Mouse (Mus musculus): ENCODE measurements around the gene Prkar1b. TPM values are rescaled to one million over a fixed set of nuclear protein-coding genes. Genes with fewer than 3 reads are reported as not detected.

Gene Prkar1b
- polyA plus RNA-seq, 1 experiment, result 0.01 TPM

DNA sequence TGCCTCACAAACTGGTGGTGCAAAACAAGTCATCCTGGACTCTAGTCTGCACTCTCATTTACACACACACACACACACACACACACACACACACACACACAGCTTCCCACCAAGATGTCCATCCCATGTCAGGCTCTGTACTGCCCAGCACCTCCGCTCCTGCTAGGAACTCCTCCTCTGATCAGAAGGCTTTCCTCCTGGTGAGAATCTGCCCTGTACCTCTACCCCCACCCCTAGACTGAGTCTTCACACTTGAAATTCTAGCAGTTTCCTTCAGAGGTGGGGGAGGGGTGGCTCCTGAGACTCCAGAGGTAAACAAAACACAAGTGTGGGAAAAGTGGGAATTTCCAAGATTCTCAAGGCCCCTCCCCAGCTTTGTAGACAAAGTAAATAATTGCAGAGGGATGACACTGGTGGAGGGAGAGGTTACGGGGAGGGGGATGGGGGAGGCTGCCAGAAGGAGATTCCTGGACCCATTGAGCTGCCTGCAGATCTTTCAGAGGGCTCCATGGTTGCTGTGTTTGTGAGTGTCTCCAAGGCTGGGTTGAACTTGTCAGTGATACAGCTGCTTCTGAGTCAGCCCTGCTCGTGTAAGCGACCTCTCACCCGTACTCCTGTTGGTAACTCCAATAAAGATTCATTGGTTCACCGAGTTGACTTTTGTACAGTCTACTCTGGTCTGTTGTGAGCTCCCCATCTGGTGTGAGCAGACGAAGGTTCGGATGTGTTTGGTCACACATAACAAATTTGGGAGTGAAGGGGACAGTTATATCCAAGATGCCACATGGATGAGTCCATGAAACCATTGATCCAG lies 54.3 kb downstream of the Prkar1b start:
- TF ChIP-seq GATA1 (IDR thresholded peaks at IDR 0.05; ENCODE audit: low read length) (no peak), TAL1 (IDR thresholded peaks at IDR 0.05; ENCODE audit: low read length) (no peak)
- H3K4me3 ChIP-seq (replicated peaks), result no peak overlapping the region
- H3K27me3 ChIP-seq (ENCODE audit: control insufficient read depth), result no peaks in the 10 kb centered on the region
- H3K36me3 ChIP-seq (ENCODE audit: control insufficient read depth), result no peaks in the 10 kb centered on the region
- H3K4me1 ChIP-seq (ENCODE audit: control insufficient read depth), result no peaks in the 10 kb centered on the region
- H3K9me3 ChIP-seq (ENCODE audit: control insufficient read depth, low read length), result no peaks in the 10 kb centered on the region

DNA sequence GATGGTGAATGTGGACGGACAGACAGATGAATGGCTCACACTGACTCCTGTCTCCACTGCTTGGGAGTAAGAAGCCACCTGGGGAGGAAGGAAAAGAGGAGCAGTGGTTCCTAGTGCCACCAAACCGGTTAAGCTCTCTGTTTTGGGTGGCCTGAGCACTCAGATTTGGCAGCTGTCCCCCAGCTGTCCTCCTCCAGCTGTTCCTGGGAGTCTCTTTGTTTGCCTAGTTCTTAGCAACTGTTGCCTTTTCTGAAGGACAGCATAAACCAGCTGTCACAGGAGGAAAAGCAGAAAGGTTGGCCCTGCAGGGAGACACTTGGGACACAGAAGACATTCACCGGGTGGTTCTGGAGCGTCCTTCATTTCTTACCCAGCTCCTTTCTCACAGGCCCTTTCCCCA lies 56.3 kb downstream of the Prkar1b start:
- no peaks in the 10 kb centered on the region for H3K9me3 ChIP-seq (ENCODE audit: control insufficient read depth, low read length)
- H3K4me1 ChIP-seq (ENCODE audit: control insufficient read depth), result no peaks in the 10 kb centered on the region
- no peak overlapping the region for H3K4me3 ChIP-seq (replicated peaks)
- TF ChIP-seq TAL1 (IDR thresholded peaks at IDR 0.05; ENCODE audit: low read length), result no peak
- TF ChIP-seq GATA1 (IDR thresholded peaks at IDR 0.05; ENCODE audit: low read length), result no peak
- H3K27me3 ChIP-seq (ENCODE audit: control insufficient read depth), result no peaks in the 10 kb centered on the region
- H3K36me3 ChIP-seq (ENCODE audit: control insufficient read depth), result no peaks in the 10 kb centered on the region

DNA sequence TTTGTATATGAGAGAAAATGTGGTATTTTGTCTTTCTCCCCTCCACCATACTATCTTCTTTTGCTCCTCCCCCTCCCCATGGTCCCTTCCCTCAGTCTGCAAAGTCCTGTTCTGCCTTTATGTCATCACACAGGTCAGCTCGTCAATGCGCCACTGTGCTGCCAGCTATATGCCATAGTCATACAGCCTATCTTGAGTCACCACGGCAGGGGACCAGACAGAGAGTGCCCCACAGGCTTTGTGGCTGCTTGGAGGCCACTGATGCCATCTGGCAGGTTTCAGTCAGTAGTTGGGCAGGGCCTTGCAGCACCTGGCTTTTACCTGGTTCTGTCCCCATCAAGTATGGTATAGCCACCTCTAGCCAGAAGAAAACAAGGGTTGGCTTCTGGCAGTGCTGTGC lies 58.1 kb downstream of the Prkar1b start:
- Histone ChIP-seq H3K27me3 (ENCODE audit: control insufficient read depth) (no peaks in the 10 kb centered on the region), H3K36me3 (ENCODE audit: control insufficient read depth) (no peaks in the 10 kb centered on the region), H3K9me3 (ENCODE audit: control insufficient read depth, low read length) (peaks cover 2% of the 10 kb centered on the region; the same call in 1 of the 2 replicates), H3K4me3 (replicated peaks) (no peak overlapping the region), H3K4me1 (ENCODE audit: control insufficient read depth) (no peaks in the 10 kb centered on the region)
- TF ChIP-seq TAL1 (IDR thresholded peaks at IDR 0.05; ENCODE audit: low read length) (no peak), GATA1 (IDR thresholded peaks at IDR 0.05; ENCODE audit: low read length) (no peak)

DNA sequence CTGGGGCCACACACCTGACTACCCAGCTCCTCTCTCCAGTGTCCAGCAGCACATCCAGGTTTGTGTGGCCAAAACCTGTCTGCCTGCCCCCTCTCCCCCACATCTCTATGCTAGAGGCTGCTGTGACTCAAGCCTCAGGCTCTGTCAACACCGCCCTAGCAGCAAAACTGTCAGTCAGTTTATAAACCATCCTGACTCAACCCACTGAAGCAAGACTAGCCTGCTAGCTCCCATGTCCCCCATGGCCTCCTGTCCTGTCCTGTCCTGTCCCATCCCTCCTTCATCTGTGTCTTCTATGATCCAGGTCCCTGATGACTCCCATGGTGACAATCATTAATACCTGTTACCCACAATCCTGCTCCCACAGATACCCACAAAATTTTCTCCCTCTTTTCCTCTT lies 59.6 kb downstream of the Prkar1b start:
- Histone ChIP-seq H3K36me3 (ENCODE audit: control insufficient read depth) (no peaks in the 10 kb centered on the region), H3K9me3 (ENCODE audit: control insufficient read depth, low read length) (peaks cover 2% of the 10 kb centered on the region; the same call in 1 of the 2 replicates), H3K27me3 (ENCODE audit: control insufficient read depth) (no peaks in the 10 kb centered on the region), H3K4me3 (replicated peaks) (no peak overlapping the region), H3K4me1 (ENCODE audit: control insufficient read depth) (no peaks in the 10 kb centered on the region)
- TF ChIP-seq GATA1 (IDR thresholded peaks at IDR 0.05; ENCODE audit: low read length) (no peak), TAL1 (IDR thresholded peaks at IDR 0.05; ENCODE audit: low read length) (no peak)

DNA sequence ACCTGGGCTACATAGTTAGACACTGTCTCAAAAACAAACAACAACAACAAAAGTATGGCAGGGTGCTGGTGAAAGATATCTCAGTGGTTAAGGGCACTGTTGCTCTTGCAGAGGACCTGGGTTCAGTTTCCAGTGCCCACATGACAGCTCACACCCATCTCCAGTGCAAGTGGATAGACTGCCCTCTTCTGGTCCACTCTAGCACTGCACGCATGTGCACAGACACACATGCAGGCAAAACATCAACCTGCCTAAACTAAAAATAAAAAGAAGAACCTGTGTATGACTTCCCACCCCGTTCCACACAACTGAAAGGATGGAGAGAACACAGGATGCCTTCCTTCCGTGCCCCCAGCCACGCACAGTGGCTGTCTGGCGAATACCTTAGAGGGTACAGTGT lies 61.6 kb downstream of the Prkar1b start:
- TF ChIP-seq TAL1 (IDR thresholded peaks at IDR 0.05; ENCODE audit: low read length) (no peak), GATA1 (IDR thresholded peaks at IDR 0.05; ENCODE audit: low read length) (no peak)
- H3K4me3 ChIP-seq (replicated peaks), result no peak overlapping the region
- H3K36me3 ChIP-seq (ENCODE audit: control insufficient read depth), result no peaks in the 10 kb centered on the region
- no peaks in the 10 kb centered on the region for H3K27me3 ChIP-seq (ENCODE audit: control insufficient read depth)
- H3K9me3 ChIP-seq (ENCODE audit: control insufficient read depth, low read length), result peaks cover 2% of the 10 kb centered on the region; the same call in 1 of the 2 replicates
- H3K4me1 ChIP-seq (ENCODE audit: control insufficient read depth), result no peaks in the 10 kb centered on the region

DNA sequence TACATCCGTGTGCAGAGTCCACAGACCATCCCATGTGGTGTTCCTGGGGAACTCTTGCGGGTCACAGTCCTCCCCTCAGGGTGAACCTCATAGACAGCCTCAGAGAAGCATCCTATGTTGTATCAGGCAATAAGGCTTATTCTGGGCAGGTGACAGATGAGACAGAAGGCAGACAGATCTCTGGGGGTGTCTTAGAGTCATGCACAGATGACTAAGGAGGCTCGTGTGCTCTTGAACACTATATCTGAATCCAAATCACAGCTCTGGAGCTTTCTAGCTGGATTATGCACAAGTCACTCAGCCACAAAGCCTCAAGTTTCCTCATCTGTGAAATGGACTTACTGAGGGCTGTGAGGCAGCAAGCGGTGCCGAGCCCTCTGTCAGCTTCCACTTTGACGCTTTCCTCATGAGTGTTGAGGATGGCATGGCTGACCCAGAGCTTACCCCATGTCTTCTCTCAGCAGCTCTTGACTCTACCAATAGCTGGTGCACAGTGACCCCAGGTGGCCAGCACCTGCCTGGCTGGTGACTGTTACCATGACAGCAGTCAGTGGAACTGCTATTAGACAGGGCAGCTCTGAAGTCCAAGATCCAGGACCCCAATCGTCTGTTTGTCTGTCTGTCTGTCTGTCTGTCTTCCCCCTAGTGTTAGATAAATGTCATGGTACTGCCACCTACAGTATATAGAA lies 64.8 kb downstream of the Prkar1b start:
- H3K27me3 ChIP-seq (ENCODE audit: control insufficient read depth), result no peaks in the 10 kb centered on the region
- H3K4me1 ChIP-seq (ENCODE audit: control insufficient read depth), result no peaks in the 10 kb centered on the region
- peaks cover 2% of the 10 kb centered on the region; the same call in 1 of the 2 replicates for H3K9me3 ChIP-seq (ENCODE audit: control insufficient read depth, low read length)
- no peaks in the 10 kb centered on the region for H3K36me3 ChIP-seq (ENCODE audit: control insufficient read depth)
- TF ChIP-seq TAL1 (IDR thresholded peaks at IDR 0.05; ENCODE audit: low read length) (no peak), GATA1 (IDR thresholded peaks at IDR 0.05; ENCODE audit: low read length) (no peak)
- H3K4me3 ChIP-seq (replicated peaks), result no peak overlapping the region

DNA sequence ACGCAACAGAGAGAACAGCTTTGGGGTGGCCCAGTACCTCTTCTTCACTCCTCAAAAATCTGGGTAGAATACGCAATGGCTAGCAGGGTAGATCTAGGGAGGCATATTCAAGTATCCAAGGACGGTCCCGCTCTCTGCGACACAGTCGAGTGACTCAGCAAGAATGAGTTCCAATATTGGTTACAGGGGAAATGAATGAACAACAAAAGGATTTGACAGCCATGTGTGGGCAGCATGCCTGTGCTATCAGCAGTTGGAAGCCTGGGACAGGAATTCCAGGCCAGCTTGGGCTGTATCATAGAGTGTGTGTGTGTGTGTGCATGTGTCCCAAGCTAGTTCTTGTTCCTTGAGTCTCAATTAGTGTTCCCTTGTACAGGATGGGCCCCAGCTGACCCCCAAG lies 65.5 kb downstream of the Prkar1b start:
- Histone ChIP-seq H3K36me3 (ENCODE audit: control insufficient read depth) (no peaks in the 10 kb centered on the region), H3K4me1 (ENCODE audit: control insufficient read depth) (no peaks in the 10 kb centered on the region), H3K4me3 (replicated peaks) (no peak overlapping the region), H3K27me3 (ENCODE audit: control insufficient read depth) (no peaks in the 10 kb centered on the region), H3K9me3 (ENCODE audit: control insufficient read depth, low read length) (peaks cover 2% of the 10 kb centered on the region; the same call in 1 of the 2 replicates)
- TF ChIP-seq TAL1 (IDR thresholded peaks at IDR 0.05; ENCODE audit: low read length) (no peak), GATA1 (IDR thresholded peaks at IDR 0.05; ENCODE audit: low read length) (no peak)

DNA sequence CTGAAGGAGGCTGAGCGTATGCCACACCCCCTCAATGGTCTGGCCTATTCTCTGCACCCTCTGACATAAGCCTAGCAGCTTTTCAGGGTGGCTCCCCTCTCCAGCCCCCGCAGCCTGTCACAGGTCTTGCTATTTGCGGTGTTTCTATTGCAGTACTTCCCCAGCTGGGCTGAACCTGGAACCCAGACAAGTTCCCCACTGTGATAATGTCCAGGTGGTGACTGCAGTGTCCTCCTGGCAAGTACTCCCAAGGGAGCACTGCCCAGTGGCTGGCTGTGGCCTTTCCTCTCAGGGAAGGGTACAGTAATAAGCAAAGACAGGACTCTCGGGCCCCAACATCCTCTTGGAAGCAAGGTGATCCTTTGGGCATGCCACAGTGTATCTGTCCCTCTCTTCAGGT lies 66.0 kb downstream of the Prkar1b start:
- peaks cover 2% of the 10 kb centered on the region; the same call in 1 of the 2 replicates for H3K9me3 ChIP-seq (ENCODE audit: control insufficient read depth, low read length)
- no peak overlapping the region for H3K4me3 ChIP-seq (replicated peaks)
- H3K4me1 ChIP-seq (ENCODE audit: control insufficient read depth), result no peaks in the 10 kb centered on the region
- TF ChIP-seq GATA1 (IDR thresholded peaks at IDR 0.05; ENCODE audit: low read length), result no peak
- TF ChIP-seq TAL1 (IDR thresholded peaks at IDR 0.05; ENCODE audit: low read length), result no peak
- no peaks in the 10 kb centered on the region for H3K36me3 ChIP-seq (ENCODE audit: control insufficient read depth)
- H3K27me3 ChIP-seq (ENCODE audit: control insufficient read depth), result no peaks in the 10 kb centered on the region

DNA sequence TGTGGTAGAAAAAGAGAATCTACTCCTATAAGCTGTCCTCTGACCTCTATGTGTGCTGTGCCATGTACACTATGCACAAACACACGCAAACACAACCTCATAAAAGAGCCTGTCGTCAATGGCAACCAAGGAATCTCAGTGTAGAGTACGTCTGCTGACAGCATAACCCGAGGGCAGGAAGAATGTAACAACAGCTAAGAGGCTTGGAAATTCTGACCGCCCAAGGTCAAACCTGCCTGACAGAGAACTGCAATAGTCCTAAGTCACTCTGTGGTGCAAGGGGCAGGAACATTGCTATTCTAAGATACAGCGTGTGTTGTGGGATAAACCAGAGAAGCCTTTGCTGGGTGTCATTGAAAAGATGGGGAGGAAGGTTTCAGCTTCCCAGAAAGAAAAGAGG lies 68.4 kb downstream of the Prkar1b start:
- Histone ChIP-seq H3K4me3 (replicated peaks) (no peak overlapping the region), H3K9me3 (ENCODE audit: control insufficient read depth, low read length) (no peaks in the 10 kb centered on the region), H3K36me3 (ENCODE audit: control insufficient read depth) (no peaks in the 10 kb centered on the region), H3K27me3 (ENCODE audit: control insufficient read depth) (no peaks in the 10 kb centered on the region), H3K4me1 (ENCODE audit: control insufficient read depth) (no peaks in the 10 kb centered on the region)
- TF ChIP-seq TAL1 (IDR thresholded peaks at IDR 0.05; ENCODE audit: low read length) (no peak), GATA1 (IDR thresholded peaks at IDR 0.05; ENCODE audit: low read length) (no peak)
